Mouse (Mus musculus) embryonic facial prominence, embryonic 11.5 days (tissue): ENCODE results near the gene Vat1. TPM values are rescaled to one million over a fixed set of nuclear protein-coding genes. Genes with fewer than 3 reads are reported as not detected.

Experiments
- ATAC-seq: fragments of 200-750 bp; cut with Nextera tagmentation; replicated peaks from 2 replicates; pipeline ENCODE4 v1.8.0; 2017; ENCODE audit warnings: low read depth; ENCODE audit not compliant: insufficient number of reproducible peaks, low FRiP score, low TSS enrichment
- DNase-seq: peaks from one replicate; pipeline ENCODE4 v3.0.0-alpha.2; 2015; ENCODE audit warnings: low spot score
- H3K27ac ChIP-seq: fragments of 300-500 bp; sonication (generic); replicated peaks from 2 replicates; pipeline ENCODE4 v1.5.1; 2014; ENCODE audit warnings: mild to moderate bottlenecking, low read depth, low read length, control low read depth
- H3K27me3 ChIP-seq: fragments of 300-500 bp; sonication (generic); 2 replicates; pipeline ENCODE4 v1.6.1; 2014; ENCODE audit warnings: mild to moderate bottlenecking, low read length, moderate library complexity, mixed read lengths; ENCODE audit not compliant: control insufficient read depth, insufficient read depth
- H3K36me3 ChIP-seq: fragments of 300-500 bp; sonication (generic); replicated peaks from 2 replicates; pipeline ENCODE4 v1.6.1; 2014; ENCODE audit warnings: low read depth, mild to moderate bottlenecking, low read length, moderate library complexity, mixed read lengths; ENCODE audit not compliant: control insufficient read depth, insufficient read depth
- H3K4me1 ChIP-seq: fragments of 300-500 bp; sonication (generic); 2 replicates; pipeline ENCODE4 v1.6.1; 2014; ENCODE audit warnings: low read length, mixed read lengths; ENCODE audit not compliant: control insufficient read depth, insufficient read depth
- H3K4me2 ChIP-seq: fragments of 300-500 bp; sonication (generic); 2 replicates; pipeline ENCODE4 v1.6.1; 2014; ENCODE audit warnings: low read depth, mild to moderate bottlenecking, control low read depth, low read length, moderate library complexity
- H3K4me3 ChIP-seq: fragments of 300-500 bp; sonication (generic); 2 replicates; pipeline ENCODE4 v1.5.1; 2014; ENCODE audit warnings: low read depth, low read length, control low read depth
- H3K9ac ChIP-seq: fragments of 300-500 bp; sonication (generic); replicated peaks from 2 replicates; pipeline ENCODE4 v1.6.1; 2014; ENCODE audit warnings: mild to moderate bottlenecking, control low read depth, low read length
- H3K9me3 ChIP-seq: fragments of 300-500 bp; sonication (generic); replicated peaks from 2 replicates; pipeline ENCODE4 v1.6.1; 2016; ENCODE audit warnings: mild to moderate bottlenecking, low read length, inconsistent platforms, mixed read lengths; ENCODE audit not compliant: control insufficient read depth
- WGBS: fragments of 180-500 bp; shearing (Covaris S2); extraction: QIAGEN DNeasy Blood & Tissue Kit; methylation state at CpG from one replicate; pipeline ENCODE4 v1.1.7; 2014; 5-methylcytosine and 5-hydroxymethylcytosine counted together
- polyA plus RNA-seq: library from polyadenylated mRNA; unstranded; fragments of >200 nt; fragmentation: Nextera tagmentation; extraction: Ambion mirVana; gene quantifications from 2 replicates; pipeline ENCODE4 v1.2.1, GENCODE M21; 2014

The Vat1 gene
- polyA plus RNA-seq, 1 experiment from 2014 or later = 20.9 TPM

- ATAC-seq = no peak
- DNase-seq = no peak
- Histone ChIP-seq H3K27ac (no peak overlapping the region), H3K9me3 (no peaks in the 10 kb centered on the region), H3K9ac (no peak overlapping the region), H3K36me3 (peaks cover 2% of the 10 kb centered on the region), H3K4me3 (no peak overlapping the region), H3K4me1 (no peaks in the 10 kb centered on the region), H3K27me3 (no peaks in the 10 kb centered on the region), H3K4me2 (no peak overlapping the region)
- WGBS = 79% methylated on average over 4 of the region's 4 CpGs
Observed at GRCm38 (mm10) chr11:101436916-101437315, 29.1 kb downstream of the Vat1 start.

DNA sequence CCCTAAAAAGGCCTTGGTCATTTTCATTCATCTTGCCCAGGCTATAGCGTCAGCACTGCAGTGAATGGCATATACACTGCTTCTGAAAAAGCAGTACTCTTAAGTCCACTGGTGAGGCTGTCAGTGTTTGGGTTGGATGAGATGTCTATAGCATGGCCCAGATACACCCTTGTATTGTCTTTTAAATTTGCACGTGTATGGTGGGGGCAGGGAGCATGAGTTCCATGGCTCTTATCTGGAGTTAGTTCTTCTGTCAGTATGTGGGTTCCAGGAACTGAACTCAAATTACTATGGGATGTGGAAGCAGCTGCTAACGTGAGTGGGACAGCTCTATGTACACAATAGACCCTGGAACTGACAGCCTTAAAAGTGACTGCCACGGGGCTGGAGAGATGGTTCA is 30.2 kb downstream of the Vat1 start:
- Histone ChIP-seq H3K4me2 (no peak overlapping the region), H3K36me3 (peaks cover 2% of the 10 kb centered on the region), H3K27ac (no peak overlapping the region), H3K27me3 (no peaks in the 10 kb centered on the region), H3K4me1 (no peaks in the 10 kb centered on the region), H3K9ac (no peak overlapping the region), H3K4me3 (no peak overlapping the region), H3K9me3 (no peaks in the 10 kb centered on the region)
- ATAC-seq = no peak
- no peak for DNase-seq
- 85% methylated on average over 4 of the region's 4 CpGs for WGBS

DNA sequence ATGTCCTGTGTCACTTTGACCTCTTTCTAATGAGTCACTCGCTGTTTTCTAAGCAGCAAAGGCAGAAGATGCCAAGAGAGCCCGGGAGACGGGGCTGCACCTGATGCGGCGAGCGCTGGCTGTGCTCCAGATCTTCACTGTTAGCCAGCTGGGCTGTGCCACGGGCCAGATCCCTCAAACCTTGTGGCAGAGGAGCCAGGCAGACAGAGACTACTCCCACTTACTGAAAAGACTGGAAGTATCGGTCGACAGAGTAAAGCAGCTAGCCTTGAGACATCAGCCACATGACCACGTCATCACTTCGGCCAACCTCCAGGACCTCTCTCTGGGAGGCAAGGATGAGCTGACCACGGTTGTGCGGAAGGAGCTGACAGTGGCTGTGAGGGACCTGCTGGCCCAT is 32.6 kb downstream of the Vat1 start:
- Histone ChIP-seq H3K4me1 (no peaks in the 10 kb centered on the region), H3K36me3 (peaks cover 4% of the 10 kb centered on the region), H3K27me3 (no peaks in the 10 kb centered on the region), H3K4me3 (no peak overlapping the region), H3K27ac (no peak overlapping the region), H3K9ac (no peak overlapping the region), H3K9me3 (no peaks in the 10 kb centered on the region), H3K4me2 (no peak overlapping the region)
- 92% methylated on average over 13 of the region's 13 CpGs for WGBS
- DNase-seq (no peak), ATAC-seq (no peak)

GRCm38 (mm10) chr11:101431327-101431726 is 34.7 kb downstream of the Vat1 start:
- no peak overlapping the region for H3K9ac ChIP-seq
- no peaks in the 10 kb centered on the region for H3K4me1 ChIP-seq
- H3K36me3 ChIP-seq = peaks cover 4% of the 10 kb centered on the region
- no peaks in the 10 kb centered on the region for H3K27me3 ChIP-seq
- H3K4me2 ChIP-seq = no peak overlapping the region
- WGBS = 92% methylated on average over 9 of the region's 9 CpGs
- ATAC-seq (no peak), DNase-seq (no peak)
- no peak overlapping the region for H3K27ac ChIP-seq
- H3K4me3 ChIP-seq = no peak overlapping the region
- no peaks in the 10 kb centered on the region for H3K9me3 ChIP-seq

- Histone ChIP-seq H3K4me1 (no peaks in the 10 kb centered on the region), H3K4me2 (peak overlapping the region; percentile 79), H3K27me3 (no peaks in the 10 kb centered on the region), H3K9me3 (no peaks in the 10 kb centered on the region), H3K9ac (no peak overlapping the region), H3K27ac (no peak overlapping the region), H3K4me3 (peak overlapping the region; percentile 74), H3K36me3 (peaks cover 2% of the 10 kb centered on the region; the same call in 1 of the 2 replicates)
- no peak for DNase-seq
- 65% methylated on average over 8 of the region's 8 CpGs for WGBS
- ATAC-seq = no peak
Observed at GRCm38 (mm10) chr11:101426165-101426564, 39.9 kb downstream of the Vat1 start.

- under 1% methylated on average over 76 of the region's 81 CpGs for WGBS
Observed at GRCm38 (mm10) chr11:101424925-101425813, 40.9 kb downstream of the Vat1 start, which contains the start of the genes Rundc1 and Ptges3l. TSS of gene Rundc1 (plus strand) at chr11:101425085. TSS of gene Ptges3l (minus strand) at chr11:101425333.

GRCm38 (mm10) chr11:101424105-101424851 is 41.8 kb downstream of the Vat1 start, which contains the start of gene Gm27029:
TSS of gene Gm27029 (minus strand) at chr11:101424796.
- Histone ChIP-seq H3K4me1 (no peaks in the 10 kb centered on the region), H3K27ac (peak within 1 kb of the TSS; percentile 30), H3K9ac (peak within 1 kb of the TSS; percentile 66), H3K9me3 (no peaks in the 10 kb centered on the region), H3K36me3 (no peaks in the 10 kb centered on the region), H3K4me2 (peak within 1 kb of the TSS; percentile 79), H3K4me3 (peak within 1 kb of the TSS; percentile 74), H3K27me3 (no peaks in the 10 kb centered on the region)
- DNase-seq (no peak), ATAC-seq (peak; percentile 35; the same call in 1 of the 2 replicates)
- WGBS = 4% methylated on average over 23 of the region's 23 CpGs

More at GRCm38 (mm10) chr11:101424925-101425813, 40.9 kb downstream of the Vat1 start, which contains the start of the genes Rundc1 and Ptges3l:
- H3K4me3 ChIP-seq = peak within 1 kb of the TSS; percentile 74
- ATAC-seq (peak; percentile 83), DNase-seq (peak; percentile 99)
- no peaks in the 10 kb centered on the region for H3K4me1 ChIP-seq
- peak within 1 kb of the TSS; percentile 79 for H3K4me2 ChIP-seq
- no peaks in the 10 kb centered on the region for H3K9me3 ChIP-seq
- H3K27me3 ChIP-seq = no peaks in the 10 kb centered on the region
- peak within 1 kb of the TSS; percentile 66 for H3K9ac ChIP-seq
- peaks cover under 1% of the 10 kb centered on the region; the same call in 1 of the 2 replicates for H3K36me3 ChIP-seq
- peak within 1 kb of the TSS; percentile 30 for H3K27ac ChIP-seq
